Mouse (Mus musculus) erythroid progenitor cell, adult 5-6 weeks (primary cell): Measurements from ENCODE around the gene Gucy2d. TPM values are rescaled to one million over a fixed set of nuclear protein-coding genes. Genes with fewer than 3 reads are reported as not detected.

Experiments used
- ATAC-seq: replicated peaks from 2 replicates; pipeline ENCODE4 v1.8.0; 2016; ENCODE audit warnings: moderate number of reproducible peaks, mild to moderate bottlenecking, moderate TSS enrichment, inconsistent platforms; ENCODE audit not compliant: poor library complexity, low FRiP score, severe bottlenecking
- total RNA-seq, 2 experiments: library from RNA; stranded (forward) in 1 of 2; stranded (reverse) in 1 of 2; fragments of 150-400 nt in 1 of 2; fragments of 186-747, 209-891 nt in 1 of 2; gene quantifications; 2 replicates each; pipeline versions ENCODE4 v1.2.3 to v1.2.4; 2015 to 2017; ENCODE audit warnings: low replicate concordance in 2 of 2

Gucy2d gene
- total RNA-seq, 2 experiments from 2014 or later, result not detected

GRCm38 (mm10) chr7:98504726-98505314 lies 64.6 kb downstream of the Gucy2d start:
- no peak for ATAC-seq

GRCm38 (mm10) chr7:98505664-98506063 lies 65.4 kb downstream of the Gucy2d start:
- ATAC-seq, result no peak

DNA sequence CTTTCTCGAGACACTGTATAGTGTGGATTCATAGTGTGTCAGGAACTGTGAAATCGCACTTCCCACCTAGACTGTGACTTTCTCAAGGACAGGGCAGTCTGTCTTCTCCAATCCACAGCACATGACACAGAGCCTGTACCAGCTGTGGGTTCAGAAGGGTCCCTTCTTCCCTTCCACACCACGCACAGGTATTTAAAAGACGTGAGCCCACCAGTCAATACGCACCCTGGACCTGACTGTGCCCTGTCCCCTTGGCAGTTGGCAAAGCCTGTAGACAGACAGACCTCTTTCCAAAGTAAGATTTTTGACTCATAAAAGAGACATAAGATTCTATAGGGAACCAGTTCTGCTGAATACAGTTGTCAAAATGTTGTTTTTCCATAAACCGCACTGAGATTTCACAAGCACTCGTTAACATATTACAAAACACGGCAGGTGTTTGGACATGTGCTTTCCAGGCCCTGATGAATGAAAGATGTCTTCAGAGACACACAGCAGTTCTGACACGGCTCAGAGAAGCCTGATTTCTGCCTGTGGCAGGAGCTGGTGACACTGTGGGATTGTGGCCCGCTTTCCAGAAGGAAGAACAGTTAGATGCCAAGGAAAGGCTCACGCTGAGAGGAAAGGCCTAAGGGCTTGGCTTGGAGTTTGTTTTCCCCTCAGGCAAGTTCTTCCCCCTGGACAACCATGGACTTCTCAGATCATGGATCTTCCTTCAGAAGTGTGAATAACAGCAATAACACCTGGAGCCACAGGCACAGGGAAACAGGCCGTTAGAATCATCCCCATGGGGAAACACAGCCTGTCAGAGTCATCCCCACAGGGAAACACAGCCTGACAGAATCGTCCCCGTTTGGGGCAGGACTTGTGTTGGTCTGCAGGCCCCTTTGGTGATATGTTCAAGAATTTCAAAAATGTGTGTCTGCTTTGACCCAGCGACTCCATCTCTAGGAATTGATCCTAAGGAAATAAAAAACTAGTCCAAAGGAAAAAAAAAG lies 71.0 kb downstream of the Gucy2d start:
- no peak for ATAC-seq

DNA sequence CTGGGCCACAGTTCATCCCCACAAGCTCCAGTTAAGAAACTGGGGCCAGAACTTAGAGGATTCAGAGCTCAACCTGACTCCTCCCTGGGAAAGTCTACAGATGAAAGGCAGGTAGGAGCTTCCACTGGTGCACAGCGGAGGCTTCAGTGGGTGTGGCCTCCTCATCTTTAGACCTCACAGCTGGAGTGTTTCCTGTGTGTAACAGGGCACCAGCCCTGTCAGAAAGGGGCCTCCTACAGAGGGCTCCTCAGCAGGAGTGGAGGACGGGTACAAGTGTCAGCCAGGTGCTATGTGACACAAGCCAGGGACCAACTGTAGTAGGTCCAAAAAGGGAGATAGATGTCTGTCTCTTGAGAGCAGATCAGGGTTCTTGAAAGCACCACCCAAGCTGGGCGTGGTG lies 73.0 kb downstream of the Gucy2d start:
- no peak for ATAC-seq

DNA sequence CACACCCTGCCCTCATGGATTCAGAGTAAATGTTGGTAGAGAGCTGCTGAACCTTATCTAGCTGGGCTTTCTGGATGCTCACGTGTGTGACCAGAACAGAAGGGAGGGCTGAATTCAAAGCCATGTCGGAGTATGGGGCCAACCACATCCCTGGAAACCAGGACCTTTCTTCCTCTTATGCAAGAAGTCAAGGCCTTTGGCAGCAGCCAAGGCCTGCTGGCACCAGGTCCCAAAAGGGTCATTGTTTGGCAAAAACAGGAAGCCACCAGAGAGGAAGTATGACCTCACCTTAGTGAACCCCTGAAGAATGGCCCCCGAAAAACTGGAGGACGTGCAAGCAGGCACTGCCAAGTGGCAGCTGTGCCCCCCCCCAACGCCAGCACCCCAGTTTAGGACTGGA lies 82.4 kb downstream of the Gucy2d start:
- no peak for ATAC-seq

- ATAC-seq, result no peak
Measured at GRCm38 (mm10) chr7:98523070-98523812, 83.0 kb downstream of the Gucy2d start.

DNA sequence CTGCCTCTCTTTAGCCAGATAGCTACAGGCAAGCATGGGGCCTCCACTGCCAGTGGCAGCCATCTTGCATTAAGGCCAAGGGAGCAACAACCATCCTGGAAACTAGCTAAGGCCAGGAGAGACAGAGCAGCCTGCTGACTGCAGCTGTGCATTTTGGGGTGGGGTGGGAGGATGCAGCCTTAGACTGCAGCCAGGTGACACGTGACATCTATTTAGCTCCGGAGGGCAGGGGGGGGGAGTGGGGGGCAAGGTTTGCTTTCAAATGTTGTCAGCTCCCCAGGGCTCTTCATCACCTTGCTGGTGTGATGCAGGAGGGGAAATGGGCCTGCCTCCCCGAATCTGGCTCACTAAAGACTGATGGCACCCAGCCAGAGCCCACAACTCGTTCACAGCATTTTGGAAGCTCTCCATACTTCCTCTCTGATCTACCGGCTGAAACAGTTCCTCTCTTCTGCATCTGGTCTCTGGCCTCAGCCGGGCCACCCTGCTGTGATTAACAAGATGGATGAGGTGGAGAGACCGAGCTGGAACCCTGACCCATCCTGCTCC lies 83.7 kb downstream of the Gucy2d start:
- no peak for ATAC-seq

GRCm38 (mm10) chr7:98524401-98524800 lies 84.2 kb downstream of the Gucy2d start:
- ATAC-seq, result no peak

DNA sequence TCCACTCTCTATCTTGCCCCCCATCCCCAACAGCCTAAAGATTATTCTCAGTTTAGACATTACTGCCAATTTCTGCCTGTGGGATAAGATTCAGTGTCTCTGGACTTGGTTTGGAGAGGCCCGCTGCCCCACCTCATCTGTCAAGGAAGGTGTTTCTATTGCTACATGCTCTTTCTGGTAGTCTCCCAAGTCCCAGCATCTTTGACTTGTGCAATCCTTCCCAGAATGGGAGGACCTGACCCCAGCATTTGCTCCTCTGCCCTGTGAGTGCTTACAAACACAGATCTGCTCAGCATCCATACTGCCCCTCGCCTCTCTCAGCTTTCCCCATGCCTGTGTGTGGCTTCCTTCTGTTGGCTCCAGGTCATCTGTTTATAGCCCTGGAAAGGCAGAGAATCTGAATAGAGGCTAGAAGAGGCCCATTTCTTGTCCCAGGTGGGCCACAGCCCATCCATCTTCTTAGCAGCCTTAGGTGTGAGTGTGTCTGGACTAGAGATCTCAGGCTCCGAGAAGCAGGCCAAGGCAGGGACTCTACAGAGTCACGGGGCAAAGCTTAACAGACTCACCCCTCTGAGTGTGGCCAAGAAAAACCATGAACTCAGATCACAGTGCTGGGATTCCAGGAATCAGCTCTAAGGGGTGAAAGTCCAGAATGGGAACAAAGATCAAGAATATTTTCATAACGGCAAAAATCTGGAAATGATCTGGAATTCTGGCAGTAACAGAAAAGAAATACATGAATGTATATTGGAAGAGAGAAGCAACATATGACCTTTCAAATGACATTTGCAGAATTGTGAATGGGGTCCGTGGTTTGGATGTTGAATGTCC lies 84.9 kb downstream of the Gucy2d start:
- ATAC-seq, result no peak

Other genes with a start within 250 kb of the Gucy2d start
- 1.1 TPM in 1 of 2 replicates, not detected in the other for gene B3gnt6, start 240.9 kb upstream of the Gucy2d start, total RNA-seq (2015; ENCODE audit: low replicate concordance)
- not detected in 2 replicates for gene B3gnt6, start 240.9 kb upstream of the Gucy2d start, total RNA-seq (2017; ENCODE audit: low replicate concordance)
- 21.3 and 36.9 TPM in 2 replicates for gene Acer3, start 119.2 kb upstream of the Gucy2d start, total RNA-seq (2015; ENCODE audit: low replicate concordance)
- gene Acer3, start 119.2 kb upstream of the Gucy2d start, total RNA-seq (2017; ENCODE audit: low replicate concordance), result 31.0 and 68.0 TPM in 2 replicates
- not detected in 2 replicates for gene Tsku, start 79.1 kb upstream of the Gucy2d start, total RNA-seq (2015; ENCODE audit: low replicate concordance)
- 0.51 TPM in 1 of 2 replicates, not detected in the other for gene Tsku, start 79.1 kb upstream of the Gucy2d start, total RNA-seq (2017; ENCODE audit: low replicate concordance)
- 1.1 TPM in 1 of 2 replicates, not detected in the other for gene Lrrc32, start 48.9 kb downstream of the Gucy2d start, total RNA-seq (2015; ENCODE audit: low replicate concordance)
- 0.51 TPM in 1 of 2 replicates, not detected in the other for gene Lrrc32, start 48.9 kb downstream of the Gucy2d start, total RNA-seq (2017; ENCODE audit: low replicate concordance)
- gene Emsy, start 216.4 kb downstream of the Gucy2d start, total RNA-seq (2015; ENCODE audit: low replicate concordance), result 157 and 167 TPM in 2 replicates
- gene Emsy, start 216.4 kb downstream of the Gucy2d start, total RNA-seq (2017; ENCODE audit: low replicate concordance), result 77.0 and 106 TPM in 2 replicates